Mouse (Mus musculus) neutrophil, adult 59 days (primary cell): Measurements from ENCODE around the gene Psg23. TPM values are rescaled to one million over a fixed set of nuclear protein-coding genes. Genes with fewer than 3 reads are reported as not detected.

ENCODE experiments used
- total RNA-seq, 2 experiments: library from RNA; stranded (reverse); gene quantifications; 1 replicate in 1 of 2; 2 replicates in 1 of 2; pipeline ENCODE4 v1.2.4; 2023

Gene Psg23
- not detected for total RNA-seq

GRCm38 (mm10) chr7:18616401-18616800, at the start of gene Psg23:
Gene Psg23 (minus strand): TSS chr7:18616501.

GRCm38 (mm10) chr7:18656625-18657024, 40.3 kb upstream of the Psg23 start, which contains the start of gene Psg21:
Gene Psg21 (minus strand): TSS chr7:18656725.

GRCm38 (mm10) chr7:18567205-18567604, 49.1 kb downstream of the Psg23 start, which contains the start of gene Psg27:
Gene Psg27 (minus strand): TSS chr7:18567305.

Other genes with a start within 250 kb of the Psg23 start
- gene Psg28, start 184.5 kb downstream of the Psg23 start, total RNA-seq, result not detected
- gene Psg26, start 132.3 kb downstream of the Psg23 start, total RNA-seq, result not detected
- gene Psg25, start 84.2 kb downstream of the Psg23 start, total RNA-seq, result not detected
- not detected for gene Psg27, start 49.2 kb downstream of the Psg23 start, total RNA-seq
- not detected for gene Psg21, start 40.2 kb upstream of the Psg23 start, total RNA-seq
- gene Psg20, start 69.7 kb upstream of the Psg23 start, total RNA-seq, result not detected
- not detected for gene Psg22, start 101.6 kb upstream of the Psg23 start, total RNA-seq
- not detected for gene Psg19, start 182.0 kb upstream of the Psg23 start, total RNA-seq
- not detected for gene Psg17, start 205.1 kb upstream of the Psg23 start, total RNA-seq
- gene Mill2, start 223.5 kb upstream of the Psg23 start, total RNA-seq, result not detected